Mouse (Mus musculus) lung, adult 2 months (tissue): ENCODE results near the gene Alk. TPM values are rescaled to one million over a fixed set of nuclear protein-coding genes. Genes with fewer than 3 reads are reported as not detected.

Experiments
- DNase-seq: peaks from one replicate; pipeline ENCODE4 v3.0.0; 2022
- H3K4me1 ChIP-seq: fragments of 200-500 bp; 2 replicates; pipeline ENCODE4 v1.6.1; 2011; ENCODE audit warnings: low read length; ENCODE audit not compliant: control insufficient read depth, insufficient read depth
- H3K4me3 ChIP-seq: fragments of 200-500 bp; replicated peaks from 2 replicates; pipeline ENCODE3; 2011; ENCODE audit warnings: low read depth, mild to moderate bottlenecking, control low read depth, low read length; ENCODE audit errors: extremely low read depth
- CTCF ChIP-seq: fragments of 200-500 bp; IDR thresholded peaks from 2 replicates; pipeline ENCODE4 v1.5.1; 2011; ENCODE audit warnings: mild to moderate bottlenecking, low read length, control low read depth; ENCODE audit not compliant: insufficient read depth
- POLR2A ChIP-seq: fragments of 200-500 bp; IDR thresholded peaks from 2 replicates; pipeline ENCODE4 v1.6.1; 2011; ENCODE audit warnings: low read depth, mild to moderate bottlenecking, control low read depth, low read length, borderline replicate concordance; ENCODE audit errors: extremely low read depth
- WGBS: fragments of 180-500 bp; shearing (Covaris S2); methylation state at CpG from one replicate; pipeline ENCODE4 v1.1.7; 2018; 5-methylcytosine and 5-hydroxymethylcytosine counted together
- polyA plus RNA-seq: library from polyadenylated mRNA; depleted of rRNA; stranded (reverse); fragments of >200 nt; gene quantifications from 2 replicates; pipeline ENCODE4 v1.2.3, GENCODE M21; 2012

Gene Alk
- polyA plus RNA-seq, 1 experiment, result not detected

DNA sequence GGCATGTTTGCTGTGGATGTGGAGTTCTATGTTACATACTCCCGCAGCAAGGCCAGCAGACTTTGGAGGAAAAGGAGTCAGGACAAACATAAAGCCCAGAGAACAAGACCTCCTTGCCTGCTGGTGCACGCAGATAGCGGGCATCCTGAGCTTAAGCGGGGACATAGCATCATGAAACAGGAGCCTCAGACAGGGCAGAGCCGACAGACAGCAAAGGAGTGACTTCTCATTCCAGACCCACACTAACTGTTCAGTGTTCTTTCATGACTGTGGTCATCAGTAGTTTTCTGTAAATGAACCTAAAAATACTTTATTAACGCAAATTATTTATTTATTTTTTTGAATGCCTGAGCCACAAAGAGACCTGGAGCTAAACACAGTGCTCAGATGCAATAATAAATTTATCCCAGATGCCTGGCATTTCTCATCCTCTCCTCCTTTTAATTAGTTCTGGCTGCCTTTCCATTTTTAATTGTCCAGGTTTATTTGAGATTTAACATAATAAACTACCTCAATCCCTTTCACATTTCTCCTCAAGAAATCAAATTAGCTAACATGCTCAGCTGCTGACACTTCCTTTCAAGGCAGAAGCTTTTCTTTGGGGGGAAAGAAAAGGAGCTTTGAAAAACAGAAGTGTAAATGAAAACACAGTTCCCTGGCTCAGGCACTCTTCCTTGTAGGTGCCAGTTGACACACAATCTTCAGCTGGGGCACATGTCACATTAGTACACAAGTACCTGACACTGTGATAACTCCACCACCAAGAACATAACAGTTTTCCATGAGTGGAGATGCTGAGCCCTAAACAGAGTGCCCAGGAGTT, 311.8 kb downstream of the Alk start:
- no peak for TF ChIP-seq CTCF
- TF ChIP-seq POLR2A, result no peak
- H3K4me1 ChIP-seq, result no peaks in the 10 kb centered on the region
- no peak for DNase-seq
- no peak overlapping the region for H3K4me3 ChIP-seq
- WGBS, result 81% methylated on average over 6 of the region's 6 CpGs

DNA sequence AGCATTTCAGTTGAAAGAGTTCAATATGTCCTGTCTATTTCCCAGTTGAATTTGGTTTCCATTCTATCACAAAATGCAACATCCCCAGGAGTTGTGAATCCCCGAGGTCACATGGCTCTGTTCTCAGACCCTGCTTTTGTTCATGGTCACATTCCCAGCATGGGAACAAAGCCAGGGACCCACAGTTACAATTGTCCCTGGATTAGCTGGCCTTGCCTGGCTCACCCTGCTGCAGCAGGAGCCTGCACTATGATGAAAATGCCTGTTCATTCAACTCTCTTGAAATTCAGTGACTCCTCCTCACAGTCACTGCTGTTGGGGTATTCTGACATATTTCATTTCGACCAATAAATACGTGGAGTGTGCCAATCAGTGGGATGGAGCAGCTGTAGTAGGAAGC, 318.5 kb downstream of the Alk start:
- TF ChIP-seq POLR2A, result no peak
- TF ChIP-seq CTCF, result no peak
- WGBS, result 61% methylated on average over 3 of the region's 3 CpGs
- Histone ChIP-seq H3K4me3 (no peak overlapping the region), H3K4me1 (no peaks in the 10 kb centered on the region)
- no peak for DNase-seq

DNA sequence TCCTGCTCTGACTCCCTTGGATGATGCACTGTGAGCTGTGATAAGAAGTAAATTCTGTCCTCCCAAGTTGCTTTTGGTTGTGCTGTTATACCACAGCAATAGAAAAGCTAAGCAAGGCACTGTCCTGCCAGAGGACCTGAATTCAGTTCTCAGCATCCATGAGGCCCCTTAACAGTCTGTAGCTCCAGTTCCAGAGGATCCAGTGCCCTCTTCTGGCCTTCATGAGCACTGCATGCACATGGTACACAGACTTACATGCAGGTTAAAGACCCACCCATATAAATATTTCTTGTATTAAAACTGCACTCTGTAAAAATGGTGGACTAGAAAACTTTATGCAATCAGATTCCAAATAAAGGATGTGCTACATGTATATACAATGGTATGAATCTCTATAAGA, 326.1 kb downstream of the Alk start:
- no peak overlapping the region for H3K4me3 ChIP-seq
- DNase-seq, result no peak
- H3K4me1 ChIP-seq, result no peaks in the 10 kb centered on the region
- TF ChIP-seq POLR2A, result no peak
- no peak for TF ChIP-seq CTCF

DNA sequence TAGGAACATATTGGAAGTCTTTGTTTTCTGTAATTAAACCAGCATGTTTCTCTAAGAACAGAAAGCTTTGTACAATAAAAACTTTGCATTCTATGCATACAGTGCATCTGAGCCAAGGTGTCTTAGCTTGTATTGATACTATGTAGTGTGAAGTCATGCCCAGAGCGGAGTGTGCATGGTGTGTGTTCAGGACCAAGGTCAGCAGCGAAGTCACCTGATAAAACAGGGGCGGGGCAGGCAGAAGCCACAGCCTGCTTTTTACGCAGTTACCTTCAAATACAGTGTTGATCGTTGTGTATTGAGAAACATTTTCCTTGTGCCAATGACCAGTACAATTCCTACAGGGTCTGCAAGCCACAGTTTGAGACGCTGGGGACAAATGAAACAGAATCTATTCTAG, 327.6 kb downstream of the Alk start:
- H3K4me1 ChIP-seq, result no peaks in the 10 kb centered on the region
- no peak for DNase-seq
- WGBS, result 63% methylated on average over 6 of the region's 6 CpGs
- no peak overlapping the region for H3K4me3 ChIP-seq
- TF ChIP-seq POLR2A (no peak), CTCF (no peak)

DNA sequence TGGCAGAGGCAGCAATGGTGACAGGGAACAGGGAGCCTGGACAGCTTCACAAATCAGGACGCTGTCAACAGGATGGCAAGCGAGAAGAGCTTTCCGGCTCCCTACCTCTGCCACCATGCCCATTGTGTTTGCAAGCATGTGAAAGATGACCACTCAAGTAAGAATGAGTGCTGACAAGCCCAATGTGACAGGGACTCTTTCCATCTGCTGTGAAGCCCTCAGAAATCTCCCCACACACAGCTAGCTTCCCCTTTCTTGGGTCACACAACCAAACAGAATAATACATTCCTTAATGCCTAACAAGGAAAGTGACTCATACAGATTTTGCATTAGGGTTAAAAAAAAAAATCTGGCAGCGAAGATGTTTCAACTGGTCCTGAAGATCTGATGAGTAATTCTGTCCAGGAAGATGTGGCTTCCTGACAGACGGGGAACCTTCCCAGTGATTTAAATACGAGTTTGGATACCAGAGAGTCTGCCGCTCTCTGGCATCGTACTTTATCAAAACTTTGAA, 329.0 kb downstream of the Alk start:
- DNase-seq, result no peak
- WGBS, result 43% methylated on average over 8 of the region's 8 CpGs
- TF ChIP-seq CTCF, result no peak
- TF ChIP-seq POLR2A, result no peak
- Histone ChIP-seq H3K4me1 (no peaks in the 10 kb centered on the region), H3K4me3 (no peak overlapping the region)

DNA sequence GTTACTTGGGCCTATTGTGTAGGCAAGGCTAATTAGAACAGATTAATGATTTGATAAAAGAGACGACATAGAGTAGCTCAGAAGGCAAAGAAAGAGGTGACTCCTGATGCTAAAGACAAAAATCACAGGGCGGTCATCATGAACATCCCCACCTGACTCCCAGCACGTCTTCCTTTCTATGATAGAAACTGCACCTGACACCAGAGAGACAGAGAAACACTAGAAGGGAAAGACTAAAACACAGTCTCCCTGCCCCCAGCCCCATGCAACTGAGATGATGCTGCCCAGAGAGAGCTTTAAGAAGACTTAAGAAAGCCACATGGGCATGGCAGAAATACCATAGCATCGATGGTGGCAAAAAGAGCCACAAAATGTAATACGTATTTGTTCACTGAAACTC, 330.2 kb downstream of the Alk start:
- no peak for TF ChIP-seq POLR2A
- no peak for TF ChIP-seq CTCF
- no peaks in the 10 kb centered on the region for H3K4me1 ChIP-seq
- DNase-seq, result no peak
- no peak overlapping the region for H3K4me3 ChIP-seq
- WGBS, result 86% methylated on average over 5 of the region's 5 CpGs

DNA sequence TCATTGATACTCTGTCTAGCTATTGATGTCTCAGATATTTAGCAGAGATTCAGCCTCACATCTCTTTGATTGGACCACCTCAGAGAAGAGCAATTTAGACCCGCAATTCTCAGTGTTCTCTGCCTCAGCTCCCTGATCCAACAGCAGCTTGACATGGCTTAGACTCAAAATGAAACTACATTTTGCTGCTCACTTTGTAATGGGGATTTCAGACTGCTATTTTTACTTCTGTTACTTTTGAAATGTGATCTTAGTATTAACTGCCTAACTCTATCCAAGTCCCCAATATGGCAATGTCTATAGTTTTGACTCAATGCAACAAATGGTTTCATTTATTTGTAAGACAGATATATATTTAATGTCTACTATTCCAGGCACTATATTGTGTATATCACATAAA, 332.8 kb downstream of the Alk start:
- 89% methylated on average over 1 of the region's 1 CpGs for WGBS
- H3K4me3 ChIP-seq, result no peak overlapping the region
- DNase-seq, result no peak
- TF ChIP-seq POLR2A, result no peak
- TF ChIP-seq CTCF, result no peak
- no peaks in the 10 kb centered on the region for H3K4me1 ChIP-seq

DNA sequence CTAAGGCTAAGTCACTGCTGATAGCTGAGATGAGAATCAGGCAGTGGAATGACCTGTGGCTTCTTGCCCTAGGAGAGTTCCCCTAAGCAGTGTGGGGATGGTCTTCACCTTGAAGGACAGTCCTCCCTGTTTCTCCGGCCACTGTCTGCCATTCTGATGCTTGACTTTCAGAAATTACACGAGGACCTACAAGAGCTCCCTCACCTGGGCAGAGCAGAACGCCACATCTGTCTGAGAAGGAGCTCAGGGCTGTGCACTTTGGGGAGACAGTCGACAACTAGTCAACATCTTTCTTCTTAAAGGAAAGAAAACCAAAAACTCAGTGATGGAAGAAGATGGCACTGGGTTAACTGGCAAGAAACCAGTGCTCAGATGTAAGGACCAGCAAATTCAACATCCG, 335.9 kb downstream of the Alk start:
- WGBS, result 79% methylated on average over 5 of the region's 5 CpGs
- no peak for DNase-seq
- TF ChIP-seq POLR2A (no peak), CTCF (no peak)
- Histone ChIP-seq H3K4me3 (no peak overlapping the region), H3K4me1 (no peaks in the 10 kb centered on the region)

DNA sequence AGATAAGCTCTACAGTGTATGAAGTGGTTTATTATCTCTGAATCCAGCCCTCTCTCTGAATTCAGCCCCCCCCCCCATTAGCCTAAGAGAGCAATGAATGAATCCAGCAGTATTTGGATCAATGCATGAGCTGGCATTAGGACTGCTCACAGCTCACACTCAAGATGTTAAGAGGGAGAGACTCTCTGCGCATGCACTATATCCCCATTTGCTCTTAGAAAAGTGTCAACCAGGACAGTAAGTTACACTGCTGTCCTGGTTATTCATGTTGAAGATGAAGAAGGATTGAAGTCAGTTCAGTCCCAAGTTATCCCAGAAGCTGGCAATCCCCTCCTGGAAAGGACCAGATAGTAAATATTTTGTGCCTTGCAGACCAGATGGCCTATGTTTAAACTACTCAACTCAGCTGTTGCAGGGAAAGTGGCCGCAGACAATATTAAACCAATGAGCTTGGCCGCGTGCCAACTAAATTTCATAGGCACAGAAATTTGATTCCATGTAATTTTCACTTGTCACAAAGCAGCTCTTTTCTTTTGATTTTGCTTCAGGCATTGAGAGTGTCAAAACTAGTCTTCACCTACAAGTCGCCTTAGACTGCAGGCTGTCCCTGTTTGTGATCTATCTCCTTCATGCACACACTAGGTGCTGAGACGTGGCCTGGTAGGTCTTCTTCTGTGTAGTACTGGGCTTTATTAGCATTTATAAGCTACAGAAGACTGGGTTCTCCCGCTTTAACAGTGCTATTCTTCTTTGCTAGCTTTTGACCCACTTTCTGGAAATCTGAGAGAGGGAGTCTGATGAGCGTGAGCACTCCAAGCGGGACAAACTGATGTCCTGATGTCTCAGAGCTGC, 339.0 kb downstream of the Alk start:
- Histone ChIP-seq H3K4me3 (no peak overlapping the region), H3K4me1 (no peaks in the 10 kb centered on the region)
- TF ChIP-seq POLR2A (no peak), CTCF (no peak)
- no peak for DNase-seq
- 70% methylated on average over 9 of the region's 9 CpGs for WGBS
